Mouse (Mus musculus) erythroblast, embryonic 14.5 days (primary cell): Measurements from ENCODE around the gene Olfr92.
"Not testable (repeated sequence)": the region's sequence is repeated elsewhere in the genome, so short reads cannot be mapped to it uniquely, and the experiment has no call there.

Source experiments
- GATA1 ChIP-seq: IDR thresholded peaks from 2 replicates; pipeline ENCODE4 v1.6.1; 2012; ENCODE audit warnings: low read length, inconsistent platforms, mixed read lengths
- TAL1 ChIP-seq: IDR thresholded peaks from 3 replicates; pipeline ENCODE4 v1.6.1; 2012; ENCODE audit warnings: low read length, inconsistent platforms, mixed read lengths

DNA sequence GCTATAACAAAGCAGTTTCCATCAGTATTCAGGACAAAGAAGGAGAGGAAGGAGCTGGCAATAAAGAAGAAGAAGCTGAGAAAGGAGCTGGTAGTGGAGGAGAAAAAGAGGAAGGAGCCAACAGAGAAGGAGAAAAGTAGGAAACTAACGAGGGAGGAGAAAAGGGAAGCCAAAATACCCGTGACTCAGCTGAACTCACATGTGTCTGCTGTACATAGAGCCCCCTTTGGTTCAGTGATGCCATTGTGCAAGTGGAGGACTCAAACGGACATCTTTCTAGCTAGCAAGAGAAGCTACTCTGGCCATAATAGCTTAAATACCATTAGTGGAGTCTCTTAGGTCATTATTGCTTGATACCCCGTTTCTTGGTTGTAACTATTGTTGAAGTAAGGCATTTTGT, 11.5 kb upstream of the Olfr92 start:
- TF ChIP-seq GATA1, TAL1: not testable (repeated sequence)
